Mouse (Mus musculus) adrenal gland, postnatal 36 days (tissue): ENCODE results near the gene Gimap1. TPM values are rescaled to one million over a fixed set of nuclear protein-coding genes. Genes with fewer than 3 reads are reported as not detected.

Source experiments
- DNase-seq, 2 experiments: peaks; one replicate each; pipeline ENCODE4 v3.0.0; 2021; ENCODE audit warnings: mixed read lengths in 1 of 2
- total RNA-seq, 2 experiments: library from RNA; stranded (reverse); gene quantifications; 2 replicates each; pipeline ENCODE4 v1.2.3; 2021

Gene Gimap1
- total RNA-seq, 2 experiments from 2014 or later = 10.8 to 15.4 TPM

- DNase-seq = no peak
These were observed 864 bp downstream of the Gimap1 start for GRCm38 (mm10) chr6:48739780-48740055.

GRCm38 (mm10) chr6:48740501-48741169 is 1.8 kb downstream of the Gimap1 start:
- DNase-seq = no peak

- no peak for DNase-seq
These were observed 2.4 kb downstream of the Gimap1 start for GRCm38 (mm10) chr6:48741273-48741672.

- DNase-seq = no peak
These were observed 2.9 kb downstream of the Gimap1 start for GRCm38 (mm10) chr6:48741711-48742206.

GRCm38 (mm10) chr6:48742422-48743351 is 3.8 kb downstream of the Gimap1 start:
- peak; percentile 39 to 65 for DNase-seq

- DNase-seq = no peak
These were observed 6.6 kb downstream of the Gimap1 start for GRCm38 (mm10) chr6:48745490-48745889.

- peak; percentile 66 to 69 for DNase-seq
These were observed 7.4 kb downstream of the Gimap1 start, which contains the start of gene Gimap5 for GRCm38 (mm10) chr6:48745959-48746889. Gimap5 (plus strand) TSS chr6:48746197.

- DNase-seq = no peak
These were observed 8.5 kb downstream of the Gimap1 start for GRCm38 (mm10) chr6:48747091-48747966.

GRCm38 (mm10) chr6:48763567-48764270 is 24.9 kb downstream of the Gimap1 start:
- no peak for DNase-seq

- no peak for DNase-seq
These were observed 25.6 kb downstream of the Gimap1 start for GRCm38 (mm10) chr6:48764496-48764895.

GRCm38 (mm10) chr6:48768178-48768869 is 29.5 kb downstream of the Gimap1 start:
- DNase-seq = no peak

GRCm38 (mm10) chr6:48768933-48769332 is 30.1 kb downstream of the Gimap1 start:
- DNase-seq = no peak

GRCm38 (mm10) chr6:48770696-48771095 is 31.8 kb downstream of the Gimap1 start, which contains the start of gene Gimap3:
Gimap3 (minus strand) TSS chr6:48770851.
- no peak for DNase-seq

- peak; percentile 83 to 90 for DNase-seq
These were observed 33.2 kb downstream of the Gimap1 start for GRCm38 (mm10) chr6:48772030-48772429.

GRCm38 (mm10) chr6:48784406-48784805 is 45.6 kb downstream of the Gimap1 start:
- peak; percentile 17 to 25 for DNase-seq

- peak in 1 of 2 experiments; percentile 51 for DNase-seq
These were observed 46.3 kb downstream of the Gimap1 start for GRCm38 (mm10) chr6:48785189-48785588.

GRCm38 (mm10) chr6:48785601-48786000 is 46.7 kb downstream of the Gimap1 start:
- peak in 1 of 2 experiments; percentile 32 for DNase-seq

GRCm38 (mm10) chr6:48787867-48788266 is 49.0 kb downstream of the Gimap1 start:
- DNase-seq = no peak
